In the genomic region with DNA sequence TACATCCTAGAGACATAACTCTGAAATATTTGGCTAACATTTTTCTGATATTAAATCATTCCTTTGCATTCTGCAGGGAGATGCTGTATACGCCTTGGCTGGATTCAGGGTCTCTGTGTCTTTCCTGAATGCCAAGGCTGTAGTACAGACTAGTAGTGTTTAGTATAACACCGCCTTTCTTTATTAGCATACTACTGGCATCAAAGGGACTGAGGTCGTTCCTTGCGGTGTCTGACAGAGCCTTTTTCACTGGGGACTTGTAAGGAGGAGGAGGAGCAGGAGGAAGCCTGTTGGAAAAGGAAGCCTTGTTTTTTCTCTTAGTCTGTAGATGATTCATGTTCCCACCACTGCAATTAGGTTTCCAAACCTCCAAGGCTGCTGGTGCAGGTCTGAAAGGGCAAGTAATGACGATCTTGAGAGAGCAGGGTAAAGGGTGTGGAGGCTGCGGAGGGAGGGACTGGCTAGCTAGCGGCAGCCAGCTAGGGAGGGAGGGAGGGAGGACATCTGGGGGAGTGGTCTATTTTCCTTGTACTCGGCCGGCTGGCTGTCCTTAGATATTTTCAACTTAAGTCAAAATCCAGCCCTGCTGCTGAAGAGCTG, we compare ENCODE assay signal across 8 mouse cellular contexts.
DNase-seq lines count a peak whose midpoint lies in the region; ATAC-seq and TF ChIP-seq lines count a peak whose summit lies in the region.

No protein-coding gene starts in this region.

- DNase-seq in cerebellum, postnatal 14 days, result peak; percentile 14 to 19
- DNase-seq in cerebellum, adult 9-10 months, result no peak
- DNase-seq in heart, adult 9 months (ENCODE audit: low spot score in 2 of 2), result peak; percentile 81
- DNase-seq in kidney, adult 2 months, result peak; percentile 86
- no peak for DNase-seq in thymus, postnatal 25 days

- H3K4me1 ChIP-seq in embryonic facial prominence, embryonic 12.5 days, result peaks cover 48% of the 10 kb centered on the region
- peaks cover 27% of the 10 kb centered on the region for H3K4me1 ChIP-seq in kidney, adult 2 months (ENCODE audit: control insufficient read depth, insufficient read depth, low read length)
- H3K4me1 ChIP-seq in liver, embryonic 15.5 days (replicated peaks), result peaks cover 41% of the 10 kb centered on the region
- H3K4me1 ChIP-seq in neural tube, embryonic 14.5 days (ENCODE audit: control insufficient read depth, insufficient read depth, low read length), result 0 out of 2 replicates have a peak, but pooled peaks cover 3% of the 10 kb centered on the region

- peak overlapping the region; percentile 29 for H3K4me3 ChIP-seq in embryonic facial prominence, embryonic 12.5 days
- peak overlapping the region; percentile 8; the same call in 1 of the 2 replicates for H3K4me3 ChIP-seq in kidney, adult 2 months (ENCODE audit: insufficient read depth, low read depth, low read length)
- H3K4me3 ChIP-seq in liver, embryonic 15.5 days (replicated peaks), result no peak overlapping the region
- H3K4me3 ChIP-seq in neural tube, embryonic 14.5 days (ENCODE audit: low read depth, low read length), result peak overlapping the region; percentile 20

- H3K4me2 ChIP-seq in embryonic facial prominence, embryonic 12.5 days (replicated peaks), result peak overlapping the region; percentile 45
- H3K4me2 ChIP-seq in liver, embryonic 15.5 days, result peak overlapping the region; percentile 36
- peak overlapping the region; percentile 51 for H3K4me2 ChIP-seq in neural tube, embryonic 14.5 days (ENCODE audit: low read depth, low read length)

- TF ChIP-seq CTCF in kidney, adult 2 months (conservative IDR thresholded peaks at IDR 0.05; ENCODE audit: insufficient read depth, insufficient read length, low read depth, low read length), result no peak

- 0 out of 2 replicates have a peak overlapping the region, but pooled peaks have one; percentile 33 for H3K9ac ChIP-seq in embryonic facial prominence, embryonic 12.5 days
- H3K9ac ChIP-seq in liver, embryonic 15.5 days, result 0 out of 2 replicates have a peak overlapping the region, but pooled peaks have one; percentile 12
- peak overlapping the region; percentile 44 for H3K9ac ChIP-seq in neural tube, embryonic 14.5 days (replicated peaks; ENCODE audit: low read depth, low read length)

- H3K36me3 ChIP-seq in embryonic facial prominence, embryonic 12.5 days, result no peaks in the 10 kb centered on the region
- no peaks in the 10 kb centered on the region for H3K36me3 ChIP-seq in kidney, adult 2 months (ENCODE audit: control insufficient read depth, insufficient read depth, low read length)
- peaks cover 10% of the 10 kb centered on the region for H3K36me3 ChIP-seq in liver, embryonic 15.5 days (replicated peaks)
- no peaks in the 10 kb centered on the region for H3K36me3 ChIP-seq in neural tube, embryonic 14.5 days (ENCODE audit: control insufficient read depth, insufficient read depth, low read length)

- no peak for TF ChIP-seq POLR2A in kidney, adult 2 months (IDR thresholded peaks at IDR 0.05; ENCODE audit: low read depth, low read length)

- peak overlapping the region; percentile 87 for H3K27ac ChIP-seq in embryonic facial prominence, embryonic 12.5 days
- H3K27ac ChIP-seq in kidney, adult 2 months (ENCODE audit: insufficient read depth, low read depth, low read length), result peak overlapping the region; percentile 53
- no peak overlapping the region for H3K27ac ChIP-seq in liver, embryonic 15.5 days (replicated peaks)
- peak overlapping the region; percentile 53; the same call in 1 of the 2 replicates for H3K27ac ChIP-seq in neural tube, embryonic 14.5 days (ENCODE audit: low read depth, low read length)

- WGBS in embryonic facial prominence, embryonic 12.5 days, result 7% methylated on average over 8 of the region's 9 CpGs
- 15% methylated on average over 9 of the region's 9 CpGs for WGBS in kidney, adult 2 months
- 15% methylated on average over 9 of the region's 9 CpGs for WGBS in liver, embryonic 15.5 days (ENCODE audit: insufficient replicate concordance)
- 2% methylated on average over 9 of the region's 9 CpGs for WGBS in neural tube, embryonic 14.5 days

- peak; percentile 67; the same call in 1 of the 2 replicates for ATAC-seq in embryonic facial prominence, embryonic 12.5 days (ENCODE audit: insufficient number of reproducible peaks, insufficient read depth, low FRiP score, low TSS enrichment)
- ATAC-seq in liver, embryonic 15.5 days (ENCODE audit: insufficient read depth), result no peak
- ATAC-seq in neural tube, embryonic 14.5 days (ENCODE audit: low read depth), result peak; percentile 86; the same call in 1 of the 2 replicates

- no peaks in the 10 kb centered on the region for H3K9me3 ChIP-seq in embryonic facial prominence, embryonic 12.5 days
- no peaks in the 10 kb centered on the region for H3K9me3 ChIP-seq in liver, embryonic 15.5 days (replicated peaks)
- H3K9me3 ChIP-seq in neural tube, embryonic 14.5 days (ENCODE audit: control insufficient read depth, low read length), result no peaks in the 10 kb centered on the region

- no peaks in the 10 kb centered on the region for H3K27me3 ChIP-seq in embryonic facial prominence, embryonic 12.5 days
- H3K27me3 ChIP-seq in kidney, adult 2 months (replicated peaks; ENCODE audit: control insufficient read depth, insufficient read depth, low read length), result no peaks in the 10 kb centered on the region
- H3K27me3 ChIP-seq in liver, embryonic 15.5 days, result no peaks in the 10 kb centered on the region
- H3K27me3 ChIP-seq in neural tube, embryonic 14.5 days (ENCODE audit: control insufficient read depth, insufficient read depth, low read length), result no peaks in the 10 kb centered on the region

Comparison
In these comparisons a context has a peak if more than half of its experiments do, and no peak if none do; other contexts are left out.
1. DNase-seq: peak in cerebellum, postnatal 14 days (2 of 2), heart, adult 9 months (2 of 2) and kidney, adult 2 months (single experiment); none in cerebellum, adult 9-10 months (single experiment) and thymus, postnatal 25 days (single experiment).
2. Peak in every context shown above with its lines, with median percentiles within 50 percentile points of each other: H3K4me2 ChIP-seq and H3K9ac ChIP-seq.